Mouse (Mus musculus): ENCODE data around the gene Hoxc11.

The Hoxc11 gene

DNA sequence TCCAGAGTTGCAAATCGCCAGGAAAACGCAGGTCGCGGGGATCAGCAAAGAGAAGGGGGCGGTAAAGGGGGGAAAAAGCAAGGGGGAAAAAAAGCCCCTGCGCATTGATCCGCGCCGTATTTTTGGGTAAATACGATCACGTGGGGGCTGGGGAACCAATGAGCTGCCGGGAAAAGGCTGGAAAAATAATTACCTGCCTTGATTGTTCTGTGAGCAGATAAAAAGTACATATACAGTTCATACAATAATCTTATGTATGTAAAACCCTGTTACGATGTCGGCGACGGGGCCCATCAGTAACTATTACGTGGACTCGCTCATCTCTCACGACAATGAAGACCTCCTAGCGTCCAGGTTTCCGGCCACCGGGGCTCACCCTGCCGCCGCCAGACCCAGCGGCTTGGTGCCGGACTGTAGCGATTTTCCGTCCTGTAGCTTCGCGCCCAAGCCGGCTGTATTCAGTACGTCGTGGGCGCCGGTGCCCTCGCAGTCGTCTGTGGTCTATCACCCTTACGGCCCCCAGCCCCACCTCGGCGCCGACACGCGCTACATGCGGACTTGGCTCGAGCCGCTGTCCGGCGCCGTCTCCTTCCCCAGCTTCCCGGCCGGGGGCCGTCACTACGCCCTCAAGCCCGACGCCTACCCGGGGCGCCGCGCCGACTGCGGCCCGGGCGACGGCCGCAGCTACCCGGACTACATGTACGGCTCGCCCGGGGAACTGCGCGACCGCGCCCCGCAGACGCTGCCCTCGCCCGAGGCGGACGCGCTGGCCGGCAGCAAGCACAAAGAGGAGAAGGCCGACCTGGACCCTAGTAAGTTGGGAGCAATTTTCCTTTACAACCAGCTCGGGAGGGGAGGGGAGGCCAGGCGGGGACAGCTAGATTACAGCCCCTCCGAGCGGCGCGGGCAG lies 27.4 kb downstream of the Hoxc11 start:
- no peak for DNase-seq (ENCODE audit: low read depth, low spot score)

DNA sequence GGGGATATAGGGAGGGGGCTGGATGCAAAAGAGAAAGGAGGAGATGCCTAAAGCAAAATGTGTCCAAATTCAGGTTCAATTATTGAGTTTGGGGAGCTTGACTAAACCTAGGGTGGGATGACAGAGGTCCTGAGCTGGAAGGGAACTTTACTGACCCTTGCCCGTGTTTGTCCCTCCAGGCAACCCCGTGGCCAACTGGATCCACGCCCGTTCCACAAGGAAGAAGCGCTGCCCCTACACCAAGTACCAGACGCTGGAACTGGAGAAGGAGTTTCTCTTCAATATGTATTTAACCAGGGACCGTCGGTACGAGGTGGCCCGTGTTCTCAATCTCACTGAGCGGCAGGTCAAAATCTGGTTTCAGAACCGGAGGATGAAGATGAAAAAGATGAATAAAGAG lies 29.5 kb downstream of the Hoxc11 start:
- DNase-seq (ENCODE audit: low read depth, low spot score) = no peak

- DNase-seq (ENCODE audit: low read depth, low spot score) = no peak
These were observed 30.3 kb downstream of the Hoxc11 start for GRCm38 (mm10) chr15:102984521-102984920.

GRCm38 (mm10) chr15:102984925-102985324 lies 30.7 kb downstream of the Hoxc11 start:
- no peak for DNase-seq (ENCODE audit: low read depth, low spot score)

DNA sequence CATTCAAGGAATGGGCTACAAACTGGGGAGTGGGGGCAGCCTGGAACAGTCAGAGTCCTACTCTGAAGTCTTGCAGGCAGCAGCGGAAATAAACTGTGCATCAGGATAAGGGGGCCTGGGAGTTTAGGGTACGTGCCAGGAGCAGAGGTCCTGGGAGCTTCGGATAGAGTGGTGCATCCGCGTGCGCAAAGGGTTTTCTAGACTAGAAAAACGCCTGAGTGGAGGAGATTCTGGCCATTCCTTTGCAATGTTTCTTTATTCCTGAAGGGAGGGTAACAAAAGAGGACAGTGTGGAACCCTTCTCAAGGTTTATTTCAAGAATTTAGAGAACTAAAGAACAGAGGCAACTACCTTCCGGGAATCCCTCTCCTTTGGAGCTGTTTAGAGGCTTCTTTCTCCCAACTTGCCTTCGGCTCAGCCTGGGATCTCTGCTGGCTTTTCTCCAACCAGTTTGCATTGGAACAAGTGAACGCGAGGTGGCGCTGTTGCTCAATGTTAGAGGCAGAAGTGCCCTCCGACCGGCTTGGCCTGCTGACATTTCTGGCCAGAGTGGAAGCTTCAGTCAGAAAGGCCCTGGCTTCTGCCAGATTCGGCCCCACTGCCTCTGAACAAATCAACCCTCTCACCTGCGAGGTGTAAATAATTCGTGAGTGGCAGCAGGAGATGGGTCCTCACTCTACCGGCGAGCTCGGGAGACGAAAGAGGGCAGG lies 33.1 kb downstream of the Hoxc11 start:
- no peak for DNase-seq (ENCODE audit: low read depth, low spot score)

DNA sequence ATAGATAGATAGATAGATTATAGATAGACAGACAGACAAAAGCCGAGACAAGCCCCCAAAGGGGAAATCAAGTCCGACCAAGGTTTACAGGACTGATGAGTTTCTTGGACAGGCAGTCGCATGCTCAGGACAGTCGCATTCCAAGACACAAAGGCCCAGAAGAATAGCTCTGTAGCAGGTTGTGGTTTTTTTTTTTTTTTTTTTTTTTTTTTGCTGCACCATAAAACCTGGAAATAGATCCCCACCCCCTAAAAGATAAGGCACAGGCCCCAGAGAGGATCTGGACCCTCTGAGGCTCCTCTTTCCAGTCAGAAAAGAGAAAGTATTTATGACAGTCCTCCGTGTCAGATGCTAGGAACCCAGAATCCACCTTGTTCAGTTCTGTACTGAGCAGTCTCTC lies 33.9 kb downstream of the Hoxc11 start:
- DNase-seq (ENCODE audit: low read depth, low spot score) = no peak

GRCm38 (mm10) chr15:102990461-102991397 lies 36.5 kb downstream of the Hoxc11 start, which contains the start of gene Hoxc8:
Gene Hoxc8, plus strand, starts transcription at chr15:102990607.
- no peak for DNase-seq (ENCODE audit: low read depth, low spot score)

GRCm38 (mm10) chr15:102991782-102992181 lies 37.6 kb downstream of the Hoxc11 start:
- no peak for DNase-seq (ENCODE audit: low read depth, low spot score)

DNA sequence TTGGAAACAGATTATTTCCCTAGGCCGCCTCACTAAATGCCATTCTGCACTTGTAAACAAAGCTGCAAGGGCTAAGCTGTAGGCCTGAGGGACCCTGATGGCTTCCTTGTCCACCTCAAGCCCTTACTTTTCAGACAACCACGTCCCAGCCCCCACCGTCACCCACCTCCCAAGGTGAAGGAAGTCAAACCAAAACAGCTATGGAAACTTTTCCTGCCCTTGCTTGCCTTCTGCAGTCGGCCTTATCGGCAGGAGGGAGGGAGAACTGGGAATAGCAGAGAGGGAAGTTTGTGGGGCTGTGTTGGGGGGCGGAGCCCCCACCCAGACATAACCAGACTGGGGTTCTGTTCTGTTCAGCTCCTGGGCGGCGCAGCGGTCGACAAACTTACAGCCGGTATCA lies 38.0 kb downstream of the Hoxc11 start:
- no peak for DNase-seq (ENCODE audit: low read depth, low spot score)

- DNase-seq (ENCODE audit: low read depth, low spot score) = no peak
These were observed 38.6 kb downstream of the Hoxc11 start for GRCm38 (mm10) chr15:102992863-102993262.

GRCm38 (mm10) chr15:102996548-102996947 lies 42.3 kb downstream of the Hoxc11 start:
- DNase-seq (ENCODE audit: low read depth, low spot score) = no peak

GRCm38 (mm10) chr15:102997431-102997830 lies 43.2 kb downstream of the Hoxc11 start:
- no peak for DNase-seq (ENCODE audit: low read depth, low spot score)

- no peak for DNase-seq (ENCODE audit: low read depth, low spot score)
These were observed 43.7 kb downstream of the Hoxc11 start, which contains the start of gene Hoxc6 for GRCm38 (mm10) chr15:102997939-102998355. Gene Hoxc6, plus strand, starts transcription at chr15:102998257.

DNA sequence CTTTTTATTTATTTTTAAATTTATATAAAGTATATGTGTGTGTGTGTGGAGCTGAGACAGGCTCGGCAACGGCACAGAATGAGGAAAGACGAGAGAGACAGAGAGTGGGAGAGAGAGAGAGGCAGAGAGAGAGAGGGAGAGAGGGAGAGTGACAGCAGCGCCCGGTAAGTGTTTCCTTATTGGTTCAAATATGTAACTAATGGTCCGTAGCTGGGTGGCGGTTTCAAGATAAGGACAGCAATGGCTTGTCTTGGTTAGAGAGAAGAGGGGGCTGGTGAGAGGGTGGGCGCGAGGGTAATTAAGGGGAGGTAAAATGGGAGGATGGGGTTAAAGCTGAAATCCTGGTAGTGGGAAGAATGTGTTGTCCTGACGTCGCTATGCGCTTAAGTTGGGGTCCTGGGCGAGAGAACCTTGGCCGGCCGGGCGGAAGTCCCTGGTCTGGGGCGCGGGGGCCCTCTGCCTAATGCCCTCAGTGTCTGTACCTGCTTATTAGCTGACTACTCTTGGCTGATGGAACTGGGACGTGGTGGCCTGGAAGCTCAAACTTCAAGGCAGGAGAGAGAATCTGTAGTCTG lies 44.5 kb downstream of the Hoxc11 start:
- DNase-seq (ENCODE audit: low read depth, low spot score) = no peak

- no peak for DNase-seq (ENCODE audit: low read depth, low spot score)
These were observed 45.1 kb downstream of the Hoxc11 start for GRCm38 (mm10) chr15:102999183-102999831.

- no peak for DNase-seq (ENCODE audit: low read depth, low spot score)
These were observed 45.7 kb downstream of the Hoxc11 start for GRCm38 (mm10) chr15:102999955-103000354.

GRCm38 (mm10) chr15:103000501-103000901 lies 46.3 kb downstream of the Hoxc11 start:
- no peak for DNase-seq (ENCODE audit: low read depth, low spot score)

DNA sequence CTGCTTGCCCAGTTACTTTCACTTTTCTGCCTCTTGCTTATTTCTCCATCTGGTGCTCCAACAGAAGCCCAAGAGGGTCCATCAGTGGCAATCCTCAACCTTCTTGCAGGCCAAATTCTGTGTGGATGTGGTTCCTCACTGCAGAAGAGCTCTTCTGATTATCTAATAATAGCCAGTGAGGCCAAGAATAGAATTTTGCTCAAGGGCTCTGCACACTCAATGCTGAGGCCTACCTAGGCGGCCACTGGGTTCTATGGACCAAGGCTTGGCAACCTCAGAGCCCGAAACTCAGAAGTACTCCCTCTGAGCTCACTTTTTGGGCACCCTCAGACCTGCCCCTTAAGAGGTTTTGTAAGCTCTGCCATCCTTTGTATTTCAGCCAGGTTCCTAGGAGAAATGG lies 47.1 kb downstream of the Hoxc11 start:
- DNase-seq (ENCODE audit: low read depth, low spot score) = no peak

- DNase-seq (ENCODE audit: low read depth, low spot score) = no peak
These were observed 47.9 kb downstream of the Hoxc11 start for GRCm38 (mm10) chr15:103002156-103002555.

DNA sequence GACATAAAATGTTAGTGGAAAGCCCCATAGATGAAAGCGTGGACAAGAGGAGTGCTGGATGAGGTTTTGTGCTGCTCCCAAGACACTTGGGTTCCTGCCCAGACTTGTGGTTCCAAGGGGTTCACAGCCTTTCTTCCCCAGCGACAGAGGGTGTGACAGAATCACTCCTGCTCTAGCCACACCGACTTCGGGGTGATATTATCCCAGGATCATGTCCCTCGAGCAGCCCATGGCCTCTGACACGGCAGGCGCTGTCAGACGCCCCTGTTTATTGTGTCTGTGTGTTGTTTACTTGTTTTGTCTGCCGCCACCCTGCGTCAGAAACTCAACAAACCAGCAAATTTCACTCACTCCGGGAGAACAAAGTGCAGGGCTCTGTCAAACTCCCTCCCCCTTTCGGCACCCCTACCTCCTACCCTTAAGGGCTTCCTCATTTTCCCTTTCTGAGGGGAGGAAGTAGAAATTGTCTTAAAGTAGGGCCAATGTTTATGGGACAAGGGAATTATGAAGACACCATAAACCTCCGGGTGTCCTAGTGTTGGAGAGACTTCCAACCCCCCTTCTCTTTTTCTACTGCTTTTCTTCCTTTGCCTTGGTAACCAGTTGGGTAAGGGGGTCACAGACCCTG lies 48.7 kb downstream of the Hoxc11 start:
- DNase-seq (ENCODE audit: low read depth, low spot score) = no peak
